18 mouse cellular contexts compared by ENCODE assay signal in genomic region chr1:23845007-23845406, GRCm38 (mm10).
DNase-seq lines count a peak whose midpoint lies in the region; ATAC-seq lines count a peak whose summit lies in the region.
"Had no signal": no experiment of that assay in that cellular context is flagged by ENCODE, and none has a peak within 500 bp of the region (broad histone marks: within the 10 kb centered on the region; RNA-seq: fewer than 3 reads in every experiment).

No protein-coding gene starts in this region.

- peaks cover 7% of the 10 kb centered on the region; the same call in 1 of the 2 replicates for H3K4me1 ChIP-seq in hindbrain, embryonic 16.5 days (ENCODE audit: control insufficient read depth, insufficient read depth, low read depth, low read length)
- H3K4me1 ChIP-seq in forebrain, embryonic 11.5 days (replicated peaks; ENCODE audit: control insufficient read depth, insufficient read depth, low read length) = no peaks in the 10 kb centered on the region
- H3K4me1 ChIP-seq: embryonic facial prominence, embryonic 13.5 days; heart, embryonic 12.5 days; hindbrain, embryonic 10.5 days had no signal

- H3K27ac ChIP-seq in hindbrain, embryonic 16.5 days (ENCODE audit: low read depth, low read length) = no peak overlapping the region
- no peak overlapping the region for H3K27ac ChIP-seq in forebrain, embryonic 11.5 days (ENCODE audit: low read depth, low read length)
- H3K27ac ChIP-seq: embryonic facial prominence, embryonic 13.5 days; forebrain, embryonic 13.5 days; gastrocnemius, adult 2 months; hindbrain, embryonic 10.5 days; hindbrain, embryonic 14.5 days had no signal

- peaks cover 12% of the 10 kb centered on the region; the same call in 1 of the 2 replicates for H3K36me3 ChIP-seq in hindbrain, embryonic 16.5 days (ENCODE audit: control insufficient read depth, insufficient read depth, low read length)
- H3K36me3 ChIP-seq in forebrain, embryonic 11.5 days (ENCODE audit: control insufficient read depth, insufficient read depth, low read length) = no peaks in the 10 kb centered on the region; the same call in 1 of the 2 replicates

- no peak for ATAC-seq in hindbrain, embryonic 16.5 days
- ATAC-seq in forebrain, embryonic 11.5 days (replicated peaks; ENCODE audit: low FRiP score) = no peak
- ATAC-seq: forebrain, embryonic 13.5 days; forebrain, postnatal 0 days; intestine, embryonic 16.5 days had no signal

- DNase-seq in left cerebral cortex, postnatal 4 days = peak; percentile 10
- DNase-seq in left cerebral cortex, postnatal 36 days (ENCODE audit: low spot score in 2 of 2) = no peak
- DNase-seq in cerebellum, adult 8-10 months = peak; percentile 51
- peak; percentile 61 to 63 for DNase-seq in cerebellum, postnatal 14 days
- DNase-seq in lung, postnatal 14 days = no peak
- DNase-seq in forebrain, embryonic 11.5 days (ENCODE audit: low spot score) = no peak
- DNase-seq: adrenal gland, postnatal 10 days; forebrain, postnatal 0 days; gastrocnemius, adult 2 months; gastrocnemius, postnatal 25 days; kidney, adult 8-10 months had no signal

- H3K9ac ChIP-seq in hindbrain, embryonic 16.5 days (ENCODE audit: low read depth, low read length) = no peak overlapping the region
- H3K9ac ChIP-seq in forebrain, embryonic 11.5 days (ENCODE audit: low read length) = no peak overlapping the region
- H3K9ac ChIP-seq: embryonic facial prominence, embryonic 13.5 days; forebrain, embryonic 13.5 days; forebrain, postnatal 0 days; heart, embryonic 12.5 days; hindbrain, embryonic 14.5 days had no signal

- H3K27me3 ChIP-seq in hindbrain, embryonic 16.5 days (replicated peaks; ENCODE audit: control insufficient read depth, insufficient read depth, low read length) = no peaks in the 10 kb centered on the region
- no peaks in the 10 kb centered on the region for H3K27me3 ChIP-seq in forebrain, embryonic 11.5 days (ENCODE audit: control insufficient read depth, insufficient read depth, low read length)
- H3K27me3 ChIP-seq: embryonic facial prominence, embryonic 13.5 days; forebrain, embryonic 13.5 days; heart, embryonic 12.5 days had no signal

- intact Hi-C loops in left cerebral cortex, postnatal 4 days (cut with DNase I) = no loop called here
- intact Hi-C loops in left cerebral cortex, postnatal 36 days (cut with DNase I) = no loop called here

- no peak overlapping the region for H3K4me2 ChIP-seq in hindbrain, embryonic 16.5 days (ENCODE audit: low read length)
- no peak overlapping the region for H3K4me2 ChIP-seq in forebrain, embryonic 11.5 days (ENCODE audit: low read depth, low read length, severe bottlenecking)
- H3K4me2 ChIP-seq: embryonic facial prominence, embryonic 13.5 days; forebrain, embryonic 13.5 days; heart, embryonic 12.5 days; hindbrain, embryonic 14.5 days had no signal

- H3K9me3 ChIP-seq in hindbrain, embryonic 16.5 days (ENCODE audit: control insufficient read depth, low read length) = no peaks in the 10 kb centered on the region
- no peaks in the 10 kb centered on the region for H3K9me3 ChIP-seq in forebrain, embryonic 11.5 days (ENCODE audit: control insufficient read depth, low read length)
- H3K9me3 ChIP-seq: embryonic facial prominence, embryonic 13.5 days; forebrain, embryonic 13.5 days; heart, embryonic 12.5 days; hindbrain, embryonic 10.5 days had no signal

- H3K4me3 ChIP-seq in hindbrain, embryonic 16.5 days (ENCODE audit: low read length) = no peak overlapping the region
- no peak overlapping the region for H3K4me3 ChIP-seq in forebrain, embryonic 11.5 days (ENCODE audit: low read depth, low read length)
- H3K4me3 ChIP-seq: embryonic facial prominence, embryonic 13.5 days; forebrain, embryonic 13.5 days; gastrocnemius, adult 2 months; heart, embryonic 12.5 days; hindbrain, embryonic 10.5 days had no signal

- WGBS in hindbrain, embryonic 16.5 days = 91% methylated on average over 10 of the region's 10 CpGs
- 96% methylated on average over 10 of the region's 10 CpGs for WGBS in forebrain, embryonic 11.5 days

Comparison
In these comparisons a context has a peak if more than half of its experiments do, and no peak if none do; other contexts are left out.
1. DNase-seq: peak in left cerebral cortex, postnatal 4 days (single experiment), cerebellum, adult 8-10 months (single experiment) and cerebellum, postnatal 14 days (2 of 2); none in left cerebral cortex, postnatal 36 days (0 of 2), lung, postnatal 14 days (single experiment) and forebrain, embryonic 11.5 days (single experiment).